Mouse (Mus musculus): Measurements from ENCODE around the gene Gm9376. TPM values are rescaled to one million over a fixed set of nuclear protein-coding genes. Genes with fewer than 3 reads are reported as not detected.

Gm9376 gene
- total RNA-seq (2023; ENCODE audit: inconsistent age) = not detected in 4 replicates

GRCm38 (mm10) chr14:118266660-118267059, at the start of gene Gm9376:
TSS of gene Gm9376 (plus strand) at chr14:118266960.

GRCm38 (mm10) chr14:118236886-118237289, 29.9 kb upstream of the Gm9376 start, which contains the start of gene Sox21:
TSS of gene Sox21 (minus strand) at chr14:118237030.

Other genes starting within 250 kb of the Gm9376 start
- not detected in 4 replicates for gene Dct, start 214.7 kb upstream of the Gm9376 start, total RNA-seq (2023; ENCODE audit: inconsistent age)
- gene Tgds, start 134.2 kb upstream of the Gm9376 start, total RNA-seq (2023; ENCODE audit: inconsistent age) = 16.1 to 19.5 TPM (median 17.6 TPM) in 4 replicates
- 10.6 to 12.2 TPM (median 11.7 TPM) in 4 replicates for gene Gpr180, start 129.8 kb upstream of the Gm9376 start, total RNA-seq (2023; ENCODE audit: inconsistent age)
- gene Sox21, start 29.9 kb upstream of the Gm9376 start, total RNA-seq (2023; ENCODE audit: inconsistent age) = not detected in 4 replicates